Mouse (Mus musculus): Measurements from ENCODE around the gene Mcoln1. TPM values are rescaled to one million over a fixed set of nuclear protein-coding genes. Genes with fewer than 3 reads are reported as not detected.
A peak's percentile ranks its signal among the peaks of the same experiment; 100 is the strongest.

Gene Mcoln1
- polyA plus RNA-seq, 1 experiment from 2014 or later, result 36.8 TPM

DNA sequence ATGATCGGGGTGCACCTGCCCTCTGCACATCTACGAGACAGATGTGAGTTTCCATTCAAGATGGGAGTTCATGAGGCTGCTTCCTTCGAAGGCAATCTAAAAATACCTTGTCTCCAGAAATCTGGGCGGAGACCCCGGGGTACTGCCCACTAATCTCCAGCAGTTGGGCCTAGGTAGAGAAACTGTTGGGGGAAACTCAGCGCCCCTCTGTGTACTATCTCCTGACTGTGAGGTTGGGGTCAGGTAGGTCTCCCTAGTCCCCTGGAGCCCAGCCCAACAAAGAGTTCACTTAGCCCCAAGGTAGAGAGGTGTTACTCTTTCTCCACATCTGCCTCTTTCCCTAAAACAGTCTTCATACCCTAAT lies 6.4 kb upstream of the Mcoln1 start:
- Histone ChIP-seq H3K4me3 (ENCODE audit: low read depth, low read length) (peak overlapping the region; percentile 91), H3K4me1 (replicated peaks; ENCODE audit: control insufficient read depth, insufficient read depth, low read length) (no peaks in the 10 kb centered on the region), H3K4me2 (replicated peaks; ENCODE audit: low read depth, low read length) (peak overlapping the region; percentile 68), H3K27ac (ENCODE audit: low read depth, low read length) (peak overlapping the region; percentile 81), H3K9ac (ENCODE audit: low read depth, low read length) (peak overlapping the region; percentile 98), H3K27me3 (ENCODE audit: control insufficient read depth, insufficient read depth, low read length) (no peaks in the 10 kb centered on the region), H3K9me3 (ENCODE audit: control insufficient read depth, low read length) (peaks cover 2% of the 10 kb centered on the region; the same call in 1 of the 2 replicates), H3K36me3 (ENCODE audit: control insufficient read depth, insufficient read depth, low read length) (peaks cover 21% of the 10 kb centered on the region)
- no peak for DNase-seq (ENCODE audit: low spot score)
- WGBS, result 55% methylated on average over 6 of the region's 6 CpGs
- no peak for ATAC-seq (ENCODE audit: low FRiP score)

DNA sequence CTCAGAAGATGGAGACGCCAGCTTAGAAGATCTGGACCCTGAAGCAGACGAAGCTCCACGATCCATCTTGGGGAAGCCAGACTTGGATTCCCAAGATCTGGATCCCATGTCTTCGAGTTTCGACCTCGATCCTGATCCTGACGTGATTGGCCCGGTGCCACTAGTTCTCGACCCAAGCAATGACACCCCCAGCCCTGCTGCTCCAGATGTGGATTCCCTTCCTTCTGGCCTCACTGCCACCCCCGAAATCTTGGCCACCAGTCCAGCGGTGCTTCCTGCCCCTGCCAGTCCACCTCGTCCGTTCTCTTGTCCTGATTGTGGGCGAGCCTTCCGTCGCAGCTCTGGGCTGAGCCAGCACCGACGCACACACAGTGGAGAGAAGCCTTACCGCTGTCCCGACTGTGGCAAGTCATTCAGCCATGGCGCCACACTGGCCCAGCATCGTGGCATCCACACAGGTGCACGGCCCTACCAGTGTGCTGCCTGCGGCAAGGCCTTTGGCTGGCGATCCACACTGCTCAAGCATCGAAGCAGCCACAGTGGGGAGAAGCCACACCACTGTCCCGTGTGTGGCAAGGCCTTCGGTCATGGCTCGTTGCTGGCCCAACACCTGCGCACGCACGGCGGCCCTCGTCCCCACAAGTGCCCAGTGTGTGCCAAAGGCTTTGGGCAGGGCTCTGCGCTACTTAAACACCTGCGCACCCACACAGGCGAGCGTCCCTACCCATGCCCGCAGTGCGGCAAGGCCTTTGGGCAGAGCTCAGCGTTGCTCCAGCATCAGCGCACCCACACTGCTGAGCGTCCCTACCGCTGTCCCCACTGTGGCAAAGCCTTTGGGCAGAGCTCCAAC lies 4.5 kb upstream of the Mcoln1 start:
- peaks cover 21% of the 10 kb centered on the region for H3K36me3 ChIP-seq (ENCODE audit: control insufficient read depth, insufficient read depth, low read length)
- H3K9ac ChIP-seq (ENCODE audit: low read depth, low read length), result no peak overlapping the region
- H3K9me3 ChIP-seq (ENCODE audit: control insufficient read depth, low read length), result peaks cover 2% of the 10 kb centered on the region; the same call in 1 of the 2 replicates
- no peak overlapping the region for H3K4me3 ChIP-seq (ENCODE audit: low read depth, low read length)
- no peak overlapping the region for H3K27ac ChIP-seq (ENCODE audit: low read depth, low read length)
- H3K4me2 ChIP-seq (replicated peaks; ENCODE audit: low read depth, low read length), result no peak overlapping the region
- DNase-seq (ENCODE audit: low spot score), result no peak
- WGBS, result 96% methylated on average over 44 of the region's 44 CpGs
- ATAC-seq (ENCODE audit: low FRiP score), result no peak
- no peaks in the 10 kb centered on the region for H3K4me1 ChIP-seq (replicated peaks; ENCODE audit: control insufficient read depth, insufficient read depth, low read length)
- H3K27me3 ChIP-seq (ENCODE audit: control insufficient read depth, insufficient read depth, low read length), result no peaks in the 10 kb centered on the region

DNA sequence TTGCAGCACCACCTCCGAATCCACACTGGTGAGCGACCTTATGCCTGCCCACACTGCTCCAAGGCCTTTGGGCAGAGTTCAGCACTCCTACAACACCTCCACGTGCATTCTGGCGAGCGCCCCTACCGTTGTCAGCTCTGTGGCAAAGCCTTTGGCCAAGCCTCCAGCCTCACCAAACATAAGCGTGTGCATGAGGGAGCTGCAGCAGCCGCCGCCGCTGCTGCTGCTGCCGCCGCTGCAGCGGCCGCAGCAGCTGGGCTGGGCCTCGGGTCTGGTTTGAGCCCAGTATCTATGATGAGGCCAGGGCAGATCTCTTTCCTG lies 3.9 kb upstream of the Mcoln1 start:
- Histone ChIP-seq H3K9me3 (ENCODE audit: control insufficient read depth, low read length) (peaks cover 2% of the 10 kb centered on the region; the same call in 1 of the 2 replicates), H3K4me2 (replicated peaks; ENCODE audit: low read depth, low read length) (no peak overlapping the region), H3K9ac (ENCODE audit: low read depth, low read length) (no peak overlapping the region), H3K36me3 (ENCODE audit: control insufficient read depth, insufficient read depth, low read length) (peaks cover 21% of the 10 kb centered on the region), H3K4me1 (replicated peaks; ENCODE audit: control insufficient read depth, insufficient read depth, low read length) (no peaks in the 10 kb centered on the region), H3K27ac (ENCODE audit: low read depth, low read length) (no peak overlapping the region), H3K4me3 (ENCODE audit: low read depth, low read length) (no peak overlapping the region), H3K27me3 (ENCODE audit: control insufficient read depth, insufficient read depth, low read length) (no peaks in the 10 kb centered on the region)
- ATAC-seq (ENCODE audit: low FRiP score), result no peak
- no peak for DNase-seq (ENCODE audit: low spot score)
- 89% methylated on average over 15 of the region's 15 CpGs for WGBS

DNA sequence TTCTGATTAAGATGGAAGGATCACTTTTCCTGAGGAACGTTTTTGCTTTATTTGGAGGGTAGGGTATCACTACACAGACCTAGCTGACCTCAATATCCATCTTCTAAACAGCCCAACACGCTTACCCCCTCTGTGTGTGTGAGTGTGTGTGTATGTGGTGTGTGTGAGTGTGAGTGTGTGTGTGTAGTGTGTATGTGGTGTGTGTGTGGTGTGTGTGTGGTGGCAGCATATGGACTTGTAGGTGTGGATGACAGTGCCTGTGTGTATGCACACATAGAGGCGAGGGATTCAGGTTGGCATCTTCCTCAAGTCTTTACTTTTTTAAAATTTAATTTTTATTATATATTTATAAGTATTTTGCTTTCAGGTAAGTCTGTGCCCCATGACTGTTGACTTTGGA lies 1.7 kb upstream of the Mcoln1 start:
- no peak overlapping the region for H3K9ac ChIP-seq (ENCODE audit: low read depth, low read length)
- DNase-seq (ENCODE audit: low spot score) (no peak), ATAC-seq (ENCODE audit: low FRiP score) (no peak)
- H3K36me3 ChIP-seq (ENCODE audit: control insufficient read depth, insufficient read depth, low read length), result peaks cover 21% of the 10 kb centered on the region
- H3K4me3 ChIP-seq (ENCODE audit: low read depth, low read length), result no peak overlapping the region
- no peaks in the 10 kb centered on the region for H3K4me1 ChIP-seq (replicated peaks; ENCODE audit: control insufficient read depth, insufficient read depth, low read length)
- WGBS, result 86% methylated on average over 3 of the region's 3 CpGs
- no peak overlapping the region for H3K27ac ChIP-seq (ENCODE audit: low read depth, low read length)
- H3K4me2 ChIP-seq (replicated peaks; ENCODE audit: low read depth, low read length), result no peak overlapping the region
- no peaks in the 10 kb centered on the region for H3K27me3 ChIP-seq (ENCODE audit: control insufficient read depth, insufficient read depth, low read length)
- H3K9me3 ChIP-seq (ENCODE audit: control insufficient read depth, low read length), result peaks cover 2% of the 10 kb centered on the region; the same call in 1 of the 2 replicates

DNA sequence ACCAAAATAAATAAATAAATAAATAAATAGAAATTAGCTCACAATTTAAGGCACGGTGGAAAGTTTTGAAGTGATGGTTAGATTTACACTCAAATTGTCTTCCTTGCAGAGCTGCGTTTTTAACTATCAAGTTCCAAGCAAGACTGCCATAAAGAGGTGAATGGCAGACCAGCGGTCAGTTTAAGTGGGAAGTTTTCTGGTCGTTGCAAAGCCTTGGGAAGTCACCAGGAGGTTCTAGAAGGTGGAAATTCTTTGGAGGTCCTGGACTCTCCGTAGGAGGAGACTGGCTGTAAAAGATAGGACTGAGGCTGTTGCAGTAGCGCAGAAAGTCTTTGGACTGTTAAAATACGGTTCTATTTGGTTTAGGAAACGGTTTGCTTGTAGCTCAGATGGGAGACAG lies 506 bp upstream of the Mcoln1 start:
- peaks cover 2% of the 10 kb centered on the region; the same call in 1 of the 2 replicates for H3K9me3 ChIP-seq (ENCODE audit: control insufficient read depth, low read length)
- H3K9ac ChIP-seq (ENCODE audit: low read depth, low read length), result peak overlapping the region; percentile 86
- WGBS, result 11% methylated on average over 8 of the region's 8 CpGs
- H3K4me2 ChIP-seq (replicated peaks; ENCODE audit: low read depth, low read length), result peak overlapping the region; percentile 69
- H3K27ac ChIP-seq (ENCODE audit: low read depth, low read length), result peak overlapping the region; percentile 77
- H3K4me3 ChIP-seq (ENCODE audit: low read depth, low read length), result peak overlapping the region; percentile 81
- no peaks in the 10 kb centered on the region for H3K4me1 ChIP-seq (replicated peaks; ENCODE audit: control insufficient read depth, insufficient read depth, low read length)
- DNase-seq (ENCODE audit: low spot score) (no peak), ATAC-seq (ENCODE audit: low FRiP score) (peak; percentile 39; the same call in 1 of the 2 replicates)
- peaks cover 18% of the 10 kb centered on the region for H3K36me3 ChIP-seq (ENCODE audit: control insufficient read depth, insufficient read depth, low read length)
- no peaks in the 10 kb centered on the region for H3K27me3 ChIP-seq (ENCODE audit: control insufficient read depth, insufficient read depth, low read length)

DNA sequence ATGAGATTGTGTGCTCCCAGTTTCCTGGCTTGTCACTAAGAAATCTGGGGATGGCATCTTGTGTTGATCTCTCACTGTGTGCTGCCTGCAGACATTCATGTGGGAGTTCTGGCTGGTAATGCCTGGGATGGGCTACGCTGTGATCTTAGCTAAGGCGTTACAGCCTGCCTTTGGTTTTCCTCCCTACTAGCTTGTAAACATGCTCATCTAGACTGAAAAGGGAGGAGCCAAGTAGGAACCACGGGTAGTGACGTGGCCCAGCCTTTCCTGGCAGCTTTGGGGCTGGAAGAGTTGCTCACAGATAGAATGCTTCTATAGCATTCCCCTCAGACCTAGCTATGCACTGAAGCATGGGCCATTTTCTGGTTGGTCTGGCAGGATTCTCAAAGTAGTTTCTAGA lies 2.0 kb downstream of the Mcoln1 start:
- no peaks in the 10 kb centered on the region; the same call in 1 of the 2 replicates for H3K36me3 ChIP-seq (ENCODE audit: control insufficient read depth, insufficient read depth, low read length)
- H3K9ac ChIP-seq (ENCODE audit: low read depth, low read length), result 0 out of 2 replicates have a peak overlapping the region, but pooled peaks have one; percentile 31
- H3K27ac ChIP-seq (ENCODE audit: low read depth, low read length), result no peak overlapping the region
- no peak overlapping the region for H3K4me3 ChIP-seq (ENCODE audit: low read depth, low read length)
- no peaks in the 10 kb centered on the region for H3K27me3 ChIP-seq (ENCODE audit: control insufficient read depth, insufficient read depth, low read length)
- DNase-seq (ENCODE audit: low spot score), result no peak
- ATAC-seq (ENCODE audit: low FRiP score), result no peak
- WGBS, result 82% methylated on average over 4 of the region's 4 CpGs
- H3K4me1 ChIP-seq (replicated peaks; ENCODE audit: control insufficient read depth, insufficient read depth, low read length), result no peaks in the 10 kb centered on the region
- no peaks in the 10 kb centered on the region for H3K9me3 ChIP-seq (ENCODE audit: control insufficient read depth, low read length)
- no peak overlapping the region for H3K4me2 ChIP-seq (replicated peaks; ENCODE audit: low read depth, low read length)

DNA sequence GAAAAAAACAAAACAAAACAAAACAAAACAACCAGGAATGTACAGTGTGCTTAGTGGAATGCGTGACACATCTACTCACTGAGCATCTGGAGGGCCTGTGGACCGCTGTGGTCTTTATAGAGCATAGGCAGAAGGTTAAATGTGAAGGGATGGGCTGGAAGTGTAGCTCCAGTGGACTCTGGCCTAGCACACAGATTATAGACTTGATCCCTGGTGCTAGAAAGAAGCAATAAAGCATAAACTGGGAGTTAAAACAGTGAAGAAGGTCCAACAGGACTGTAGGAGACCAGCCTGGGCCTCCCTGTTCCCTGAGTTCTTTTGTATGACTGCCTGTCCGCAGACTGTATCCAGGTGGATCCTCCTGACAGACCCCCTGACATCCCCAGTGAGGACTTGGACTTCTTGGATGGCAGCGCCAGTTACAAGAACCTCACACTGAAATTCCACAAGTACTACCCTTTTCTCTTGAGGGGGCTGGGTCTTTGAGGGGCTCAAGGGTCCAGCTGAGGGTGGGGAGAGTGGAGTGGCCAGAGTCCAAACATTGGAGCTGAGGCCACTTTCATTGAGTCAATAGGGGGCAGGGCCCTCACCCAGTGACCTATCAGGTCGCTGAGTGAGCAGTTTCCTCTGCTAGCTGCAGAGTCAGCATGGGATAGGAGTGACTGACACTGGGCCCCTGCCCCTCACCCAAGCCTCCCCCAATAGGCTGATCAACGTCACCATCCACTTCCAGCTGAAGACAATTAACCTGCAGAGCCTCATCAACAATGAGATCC lies 7.9 kb downstream of the Mcoln1 start:
- H3K4me2 ChIP-seq (replicated peaks; ENCODE audit: low read depth, low read length), result no peak overlapping the region
- peaks cover 9% of the 10 kb centered on the region; the same call in 1 of the 2 replicates for H3K36me3 ChIP-seq (ENCODE audit: control insufficient read depth, insufficient read depth, low read length)
- no peak overlapping the region for H3K4me3 ChIP-seq (ENCODE audit: low read depth, low read length)
- ATAC-seq (ENCODE audit: low FRiP score) (no peak), DNase-seq (ENCODE audit: low spot score) (no peak)
- no peaks in the 10 kb centered on the region for H3K27me3 ChIP-seq (ENCODE audit: control insufficient read depth, insufficient read depth, low read length)
- WGBS, result 86% methylated on average over 6 of the region's 6 CpGs
- H3K9ac ChIP-seq (ENCODE audit: low read depth, low read length), result no peak overlapping the region
- H3K9me3 ChIP-seq (ENCODE audit: control insufficient read depth, low read length), result no peaks in the 10 kb centered on the region
- no peaks in the 10 kb centered on the region for H3K4me1 ChIP-seq (replicated peaks; ENCODE audit: control insufficient read depth, insufficient read depth, low read length)
- no peak overlapping the region for H3K27ac ChIP-seq (ENCODE audit: low read depth, low read length)

DNA sequence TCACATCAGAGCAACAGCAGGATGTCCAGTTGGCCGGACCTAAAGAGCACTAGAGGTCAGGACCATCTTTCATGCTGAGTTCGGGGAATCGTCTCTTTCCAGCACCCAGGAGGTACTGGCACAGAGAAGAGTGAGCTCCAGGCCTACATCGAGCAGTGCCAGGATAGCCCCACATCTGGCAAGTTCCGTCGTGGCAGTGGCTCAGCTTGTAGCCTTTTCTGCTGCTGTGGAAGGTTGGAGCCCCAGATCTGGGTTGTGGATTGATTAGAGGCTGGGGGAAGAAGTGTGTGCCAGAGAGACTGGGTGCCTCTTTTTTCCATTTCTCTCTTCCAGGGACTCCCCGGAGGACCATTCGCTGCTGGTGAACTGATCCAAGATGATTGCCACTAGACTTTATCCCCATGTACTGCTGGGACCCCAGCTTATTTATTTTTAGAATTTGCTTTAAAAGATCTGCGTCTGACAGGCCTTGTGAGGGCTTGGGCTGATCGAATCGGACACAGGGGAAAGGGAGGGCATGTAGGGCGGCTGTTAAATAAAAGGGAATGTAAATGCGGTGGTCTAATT lies 14.5 kb downstream of the Mcoln1 start:
- peak overlapping the region; percentile 84 for H3K4me2 ChIP-seq (replicated peaks; ENCODE audit: low read depth, low read length)
- no peaks in the 10 kb centered on the region for H3K27me3 ChIP-seq (ENCODE audit: control insufficient read depth, insufficient read depth, low read length)
- H3K4me3 ChIP-seq (ENCODE audit: low read depth, low read length), result peak overlapping the region; percentile 49
- H3K9me3 ChIP-seq (ENCODE audit: control insufficient read depth, low read length), result no peaks in the 10 kb centered on the region
- ATAC-seq (ENCODE audit: low FRiP score), result no peak
- H3K9ac ChIP-seq (ENCODE audit: low read depth, low read length), result peak overlapping the region; percentile 48; the same call in 1 of the 2 replicates
- WGBS, result 36% methylated on average over 13 of the region's 13 CpGs
- H3K27ac ChIP-seq (ENCODE audit: low read depth, low read length), result peak overlapping the region; percentile 19; the same call in 1 of the 2 replicates
- H3K36me3 ChIP-seq (ENCODE audit: control insufficient read depth, insufficient read depth, low read length), result 0 out of 2 replicates have a peak, but pooled peaks cover 3% of the 10 kb centered on the region
- no peak for DNase-seq (ENCODE audit: low spot score)
- H3K4me1 ChIP-seq (replicated peaks; ENCODE audit: control insufficient read depth, insufficient read depth, low read length), result 0 out of 2 replicates have a peak, but pooled peaks cover 2% of the 10 kb centered on the region
